Mouse (Mus musculus) ovary, postnatal 14 days (tissue): ENCODE results near the gene Tecpr1.

Experiments used
- DNase-seq: peaks from one replicate; pipeline ENCODE4 v3.0.0; 2022; ENCODE audit warnings: low spot score

The Tecpr1 gene

DNA sequence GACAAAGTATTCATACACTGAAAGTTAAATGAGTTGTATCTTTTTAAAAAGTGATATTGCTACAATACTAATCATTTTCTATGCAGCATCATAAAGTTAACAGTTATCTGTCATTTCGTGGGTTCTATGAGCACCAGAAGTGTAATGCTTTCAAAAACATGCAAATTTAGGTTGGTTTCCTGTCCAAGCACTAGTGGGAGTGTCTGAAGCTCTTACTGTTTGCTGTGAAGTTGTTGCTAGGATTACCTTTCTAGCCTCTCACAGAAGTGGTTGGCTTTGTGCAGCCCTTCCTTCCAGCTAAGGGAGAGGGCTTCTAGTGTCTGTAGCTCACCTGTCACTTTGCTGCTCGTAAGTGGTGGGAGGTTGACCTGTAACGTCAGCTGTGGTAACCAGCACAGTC is 57.7 kb downstream of the Tecpr1 start:
- no peak for DNase-seq

DNA sequence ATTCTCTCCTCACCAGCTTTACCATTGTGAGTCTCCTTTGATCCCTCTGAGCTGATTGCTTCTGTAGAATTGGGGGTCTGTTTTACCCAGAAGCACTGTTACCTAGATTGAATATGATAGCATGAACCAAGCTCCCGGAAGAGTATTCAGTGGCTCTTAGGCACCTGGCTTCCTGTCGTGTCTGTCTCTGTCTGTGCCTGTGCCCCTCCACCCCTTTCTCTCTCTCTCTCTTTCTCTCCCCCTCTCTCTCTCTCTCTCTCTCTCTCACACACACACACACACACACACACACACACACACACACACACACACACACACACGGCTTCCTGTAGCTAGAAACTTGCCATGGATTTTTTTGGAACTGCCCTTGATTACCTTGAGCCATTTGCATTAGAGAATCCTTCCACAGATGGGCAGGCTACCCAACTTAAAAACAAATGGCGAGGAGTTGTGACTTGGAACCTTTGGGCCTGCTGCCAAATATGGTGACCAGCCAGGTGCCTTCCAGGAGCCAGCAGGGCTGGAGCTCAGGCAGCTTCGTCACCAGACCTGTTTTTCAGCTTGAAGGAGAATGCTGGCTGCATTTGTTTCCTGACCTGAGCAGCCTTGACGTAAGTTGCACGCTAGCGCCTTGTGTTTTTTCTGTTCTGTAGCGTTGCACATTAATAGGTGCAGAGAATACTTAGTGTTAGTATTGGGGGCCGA is 60.5 kb downstream of the Tecpr1 start:
- DNase-seq, result peak; percentile 39

DNA sequence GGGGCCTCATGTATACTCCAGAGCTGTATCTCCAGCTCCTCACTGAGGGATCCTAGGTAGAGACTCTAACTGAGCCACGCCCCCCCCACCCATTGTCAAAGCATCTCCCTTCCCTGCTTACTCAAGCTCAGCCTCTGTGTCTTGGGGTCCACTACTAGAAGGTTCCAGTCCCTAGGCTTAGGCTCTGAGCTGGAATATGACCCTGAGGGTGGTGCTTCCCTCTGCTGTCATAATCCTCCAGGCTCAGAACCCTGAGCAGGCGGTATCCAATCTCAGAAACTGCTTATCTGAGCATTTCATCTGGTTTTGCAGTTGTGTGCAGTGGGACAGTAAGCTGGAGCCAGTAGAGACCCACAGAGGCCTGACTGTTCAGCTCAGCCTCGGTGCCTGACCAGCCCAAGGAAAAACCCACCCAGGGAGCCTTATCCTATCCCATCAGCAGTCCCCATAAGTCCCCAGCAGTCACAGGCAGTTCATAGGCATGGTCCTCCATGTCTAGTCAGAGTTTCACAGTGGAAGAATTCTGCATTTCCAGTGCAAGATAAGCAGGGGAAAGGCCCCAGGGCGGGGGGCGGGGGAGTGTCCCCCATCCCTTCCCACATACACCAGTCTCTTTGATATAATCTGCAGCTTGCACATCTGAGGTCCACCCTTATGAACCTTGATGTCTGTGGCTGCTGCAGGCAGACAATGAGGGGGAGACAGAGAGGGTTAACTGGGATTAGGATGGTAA is 61.2 kb downstream of the Tecpr1 start:
- no peak for DNase-seq

DNA sequence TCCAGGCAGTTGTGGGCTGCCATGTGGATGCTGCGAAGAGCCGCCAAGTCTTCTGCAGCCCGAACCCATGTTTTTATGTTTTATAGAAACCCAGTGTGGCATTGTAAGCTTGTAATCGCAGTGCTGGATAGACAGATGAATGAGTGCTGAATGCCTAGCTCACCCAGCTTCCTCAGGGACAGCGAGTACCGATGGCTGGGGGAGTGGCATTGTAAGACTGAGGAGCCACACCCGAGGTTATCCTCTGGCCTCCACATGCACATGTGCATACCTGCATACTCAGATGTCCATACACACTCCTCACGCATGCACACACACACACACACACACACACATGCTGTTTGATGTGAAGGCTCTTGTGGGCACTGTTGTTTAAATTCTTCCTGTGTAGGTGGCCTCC is 64.3 kb downstream of the Tecpr1 start:
- no peak for DNase-seq

DNA sequence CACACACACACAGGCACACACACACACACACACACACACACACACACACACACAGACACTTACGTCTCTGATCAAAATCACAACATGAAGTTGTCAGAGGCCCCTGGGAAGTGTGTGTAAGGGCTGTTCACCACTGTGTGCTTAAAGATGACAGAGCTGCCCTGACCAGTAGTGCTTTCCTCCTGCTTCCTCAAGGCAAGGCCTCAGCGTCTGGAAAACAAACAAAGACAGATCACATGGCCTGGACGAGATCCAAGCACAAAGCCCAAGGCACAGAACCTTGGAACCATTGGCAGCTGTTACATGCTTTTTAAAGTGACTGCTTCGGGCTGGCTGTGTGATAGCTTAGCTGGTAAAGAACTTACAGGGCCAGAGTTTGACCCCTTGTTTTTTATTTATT is 64.8 kb downstream of the Tecpr1 start:
- peak; percentile 56 for DNase-seq

DNA sequence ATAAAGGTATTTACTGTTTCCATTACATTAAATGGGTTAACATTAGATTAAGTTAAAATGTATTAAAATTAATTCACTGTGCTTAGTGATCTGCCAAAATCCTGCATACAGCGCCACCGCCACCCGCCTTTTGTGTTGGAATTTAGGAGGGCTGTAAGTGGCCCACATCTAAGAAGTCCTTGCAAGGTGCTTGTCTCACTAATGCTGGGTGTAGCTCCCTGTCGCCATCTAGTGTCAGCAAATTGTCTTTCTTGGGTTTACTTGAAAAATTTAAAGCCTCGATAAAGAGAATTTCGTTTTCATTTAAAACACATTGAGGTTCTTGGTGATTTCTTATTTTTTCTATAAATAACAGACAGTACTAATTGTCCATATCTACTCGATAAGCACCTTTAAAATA is 68.9 kb downstream of the Tecpr1 start:
- peak; percentile 64 for DNase-seq

DNA sequence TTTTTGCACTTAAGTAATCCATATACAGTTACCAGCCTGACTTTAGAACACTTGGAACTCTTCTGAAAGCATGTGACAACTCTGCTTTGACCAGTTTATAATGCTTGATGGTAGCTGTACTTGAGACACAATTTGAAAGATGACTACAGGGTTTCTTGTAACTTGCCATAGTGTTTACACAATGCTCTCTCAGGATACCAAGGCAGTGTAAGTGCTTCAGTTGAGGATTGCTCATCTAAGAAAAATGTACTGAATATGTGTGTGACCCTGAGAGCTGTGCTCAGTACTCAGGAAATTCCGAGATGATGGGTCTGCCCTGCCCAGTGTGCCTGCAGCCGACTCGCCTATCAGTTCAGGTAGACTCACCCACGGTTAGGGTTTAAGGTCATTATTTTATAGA is 72.1 kb downstream of the Tecpr1 start:
- no peak for DNase-seq

DNA sequence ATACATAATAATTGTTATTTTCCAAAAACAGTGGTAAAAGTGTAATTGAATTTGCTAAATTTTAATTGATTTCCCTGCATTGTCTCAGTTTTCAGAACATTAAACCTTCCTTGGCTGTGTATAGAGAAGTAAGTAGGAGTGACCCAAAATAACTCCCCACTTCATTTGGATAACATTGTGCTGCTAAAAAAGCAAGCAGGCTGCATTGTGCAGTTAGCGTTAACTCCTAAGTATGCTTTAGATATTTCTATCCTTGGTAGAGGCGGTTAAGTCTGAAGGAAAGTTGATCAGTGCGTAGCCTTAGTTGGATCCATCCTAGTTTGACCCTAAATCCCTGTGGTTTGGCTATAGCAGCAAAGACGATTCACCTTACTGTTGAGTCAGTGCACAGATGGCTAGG is 73.9 kb downstream of the Tecpr1 start:
- DNase-seq, result no peak

DNA sequence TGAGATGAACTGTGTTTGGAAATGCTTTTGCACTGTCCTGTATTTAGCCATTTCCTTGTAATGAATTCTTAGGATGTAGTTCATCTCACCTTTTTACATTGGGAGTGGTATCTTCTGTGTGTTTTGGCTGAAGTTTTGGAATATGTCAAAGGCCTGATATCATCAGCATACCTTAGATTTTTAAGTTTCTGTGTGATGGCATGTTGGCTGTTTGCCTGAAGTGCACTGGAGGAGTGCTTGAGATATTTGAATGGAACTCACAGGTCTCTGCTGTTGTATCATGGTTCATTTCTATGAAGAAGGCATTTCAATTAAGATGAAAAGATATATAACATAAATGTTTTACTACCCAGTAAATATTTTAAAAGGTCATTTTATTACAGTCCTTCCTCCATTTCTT is 76.5 kb downstream of the Tecpr1 start:
- DNase-seq, result no peak
